Mouse (Mus musculus) midbrain, embryonic 10.5 days (tissue): Measurements from ENCODE around the gene Pabpn1. TPM values are rescaled to one million over a fixed set of nuclear protein-coding genes. Genes with fewer than 3 reads are reported as not detected.

ENCODE experiments used
- DNase-seq: peaks from one replicate; pipeline ENCODE4 v3.0.0-alpha.2; 2017; ENCODE audit warnings: low spot score
- H3K27ac ChIP-seq: fragments of 300-500 bp; sonication (generic); replicated peaks from 2 replicates; pipeline ENCODE4 v1.5.1; 2016; ENCODE audit warnings: mild to moderate bottlenecking
- H3K27me3 ChIP-seq: fragments of 300-500 bp; sonication (generic); 2 replicates; pipeline ENCODE4 v1.6.1; 2016; ENCODE audit warnings: low read depth, mild to moderate bottlenecking; ENCODE audit not compliant: poor library complexity, severe bottlenecking
- H3K36me3 ChIP-seq: fragments of 300-500 bp; sonication (generic); 2 replicates; pipeline ENCODE4 v1.6.1; 2016; ENCODE audit warnings: mild to moderate bottlenecking, moderate library complexity
- H3K4me1 ChIP-seq: fragments of 300-500 bp; sonication (generic); 2 replicates; pipeline ENCODE4 v1.6.1; 2016
- H3K4me3 ChIP-seq: fragments of 300-500 bp; sonication (generic); 2 replicates; pipeline ENCODE4 v1.5.1; 2016; ENCODE audit warnings: mild to moderate bottlenecking, moderate library complexity
- H3K9me3 ChIP-seq: fragments of 300-500 bp; sonication (generic); replicated peaks from 2 replicates; pipeline ENCODE4 v1.6.1; 2016; ENCODE audit warnings: mild to moderate bottlenecking
- WGBS: fragments of 180-500 bp; shearing (Covaris S2); methylation state at CpG from one replicate; pipeline ENCODE4 v1.1.7; 2016; 5-methylcytosine and 5-hydroxymethylcytosine counted together
- polyA plus RNA-seq: library from polyadenylated mRNA; unstranded; fragments of >200 nt; fragmentation: Nextera tagmentation; extraction: Ambion mirVana; gene quantifications from 2 replicates; pipeline ENCODE4 v1.2.1, GENCODE M21; 2016

Pabpn1 gene
- 165 and 175 TPM in 2 replicates for polyA plus RNA-seq

- 91% methylated on average over 3 of the region's 3 CpGs for whole genome bisulfite sequencing
- H3K4me1 ChIP-seq, result peaks cover 19% of the 10 kb centered on the region
- peaks cover 22% of the 10 kb centered on the region for H3K36me3 ChIP-seq
- no peak for DNase-seq
- H3K27me3 ChIP-seq, result no peaks in the 10 kb centered on the region
- peak within 1 kb of the TSS; percentile 98 for H3K4me3 ChIP-seq
- peak within 1 kb of the TSS; percentile 100 for H3K27ac ChIP-seq
- H3K9me3 ChIP-seq, result no peaks in the 10 kb centered on the region
These were observed at the start of gene Pabpn1 for GRCm38 (mm10) chr14:54892200-54892599. TSS of gene Pabpn1 (plus strand) at chr14:54892500.

GRCm38 (mm10) chr14:54843461-54843860 is 48.8 kb upstream of the Pabpn1 start:
- Histone ChIP-seq H3K27me3 (no peaks in the 10 kb centered on the region), H3K27ac (no peak overlapping the region), H3K36me3 (no peaks in the 10 kb centered on the region), H3K9me3 (no peaks in the 10 kb centered on the region), H3K4me1 (peaks cover 2% of the 10 kb centered on the region; the same call in 1 of the 2 replicates), H3K4me3 (no peak overlapping the region)
- DNase-seq, result no peak
- 10% methylated on average over 4 of the region's 4 CpGs for WGBS

- no peaks in the 10 kb centered on the region for H3K9me3 ChIP-seq
- H3K36me3 ChIP-seq, result peaks cover 44% of the 10 kb centered on the region
- 94% methylated on average over 3 of the region's 3 CpGs for WGBS
- no peaks in the 10 kb centered on the region for H3K27me3 ChIP-seq
- no peak overlapping the region for H3K27ac ChIP-seq
- DNase-seq, result no peak
- H3K4me3 ChIP-seq, result no peak overlapping the region
- H3K4me1 ChIP-seq, result 0 out of 2 replicates have a peak, but pooled peaks cover 4% of the 10 kb centered on the region
These were observed 36.6 kb upstream of the Pabpn1 start for GRCm38 (mm10) chr14:54855726-54856125.

- H3K27me3 ChIP-seq, result no peaks in the 10 kb centered on the region
- H3K4me1 ChIP-seq, result 0 out of 2 replicates have a peak, but pooled peaks cover 4% of the 10 kb centered on the region
- no peak overlapping the region for H3K27ac ChIP-seq
- H3K9me3 ChIP-seq, result no peaks in the 10 kb centered on the region
- 89% methylated on average over 7 of the region's 7 CpGs for WGBS
- H3K4me3 ChIP-seq, result no peak overlapping the region
- DNase-seq, result no peak
- H3K36me3 ChIP-seq, result peaks cover 44% of the 10 kb centered on the region
These were observed 35.6 kb upstream of the Pabpn1 start for GRCm38 (mm10) chr14:54856703-54857102.

- DNase-seq, result no peak
- H3K27me3 ChIP-seq, result no peaks in the 10 kb centered on the region
- 89% methylated on average over 9 of the region's 9 CpGs for WGBS
- no peak overlapping the region for H3K4me3 ChIP-seq
- no peaks in the 10 kb centered on the region for H3K9me3 ChIP-seq
- peaks cover 12% of the 10 kb centered on the region for H3K4me1 ChIP-seq
- peaks cover 44% of the 10 kb centered on the region for H3K36me3 ChIP-seq
- no peak overlapping the region for H3K27ac ChIP-seq
These were observed 34.4 kb upstream of the Pabpn1 start for GRCm38 (mm10) chr14:54857891-54858290.

- WGBS, result 58% methylated on average over 2 of the region's 2 CpGs
- Histone ChIP-seq H3K27ac (no peak overlapping the region), H3K27me3 (no peaks in the 10 kb centered on the region), H3K36me3 (peaks cover 30% of the 10 kb centered on the region), H3K4me3 (no peak overlapping the region), H3K9me3 (no peaks in the 10 kb centered on the region), H3K4me1 (peaks cover 25% of the 10 kb centered on the region)
- DNase-seq, result peak; percentile 51
These were observed 31.8 kb upstream of the Pabpn1 start for GRCm38 (mm10) chr14:54860511-54860910.

- Histone ChIP-seq H3K36me3 (peaks cover under 1% of the 10 kb centered on the region; the same call in 1 of the 2 replicates), H3K27ac (peak overlapping the region; percentile 96), H3K27me3 (no peaks in the 10 kb centered on the region), H3K4me3 (peak overlapping the region; percentile 86), H3K9me3 (no peaks in the 10 kb centered on the region), H3K4me1 (peaks cover 21% of the 10 kb centered on the region)
- DNase-seq, result peak; percentile 96
- under 1% methylated on average over 55 of the region's 56 CpGs for WGBS
These were observed 28.6 kb upstream of the Pabpn1 start for GRCm38 (mm10) chr14:54863501-54864312.

- no peaks in the 10 kb centered on the region for H3K9me3 ChIP-seq
- WGBS, result 18% methylated on average over 21 of the region's 21 CpGs
- H3K27ac ChIP-seq, result peak overlapping the region; percentile 96
- peak overlapping the region; percentile 86 for H3K4me3 ChIP-seq
- no peaks in the 10 kb centered on the region for H3K27me3 ChIP-seq
- no peaks in the 10 kb centered on the region for H3K36me3 ChIP-seq
- DNase-seq, result no peak
- H3K4me1 ChIP-seq, result peaks cover 21% of the 10 kb centered on the region
These were observed 27.8 kb upstream of the Pabpn1 start for GRCm38 (mm10) chr14:54864313-54865036.

- Histone ChIP-seq H3K9me3 (no peaks in the 10 kb centered on the region), H3K4me3 (no peak overlapping the region), H3K27me3 (no peaks in the 10 kb centered on the region), H3K36me3 (no peaks in the 10 kb centered on the region), H3K4me1 (peaks cover 21% of the 10 kb centered on the region), H3K27ac (no peak overlapping the region)
- no peak for DNase-seq
- WGBS, result 86% methylated on average over 5 of the region's 5 CpGs
These were observed 26.7 kb upstream of the Pabpn1 start for GRCm38 (mm10) chr14:54865626-54866025.

GRCm38 (mm10) chr14:54866268-54866667 is 26.0 kb upstream of the Pabpn1 start:
- Histone ChIP-seq H3K4me3 (no peak overlapping the region), H3K4me1 (peaks cover 21% of the 10 kb centered on the region), H3K27me3 (no peaks in the 10 kb centered on the region), H3K36me3 (no peaks in the 10 kb centered on the region), H3K27ac (no peak overlapping the region), H3K9me3 (no peaks in the 10 kb centered on the region)
- DNase-seq, result no peak
- WGBS, result 76% methylated on average over 3 of the region's 3 CpGs

GRCm38 (mm10) chr14:54866936-54867335 is 25.4 kb upstream of the Pabpn1 start:
- Histone ChIP-seq H3K36me3 (no peaks in the 10 kb centered on the region), H3K4me1 (peaks cover 21% of the 10 kb centered on the region), H3K27ac (no peak overlapping the region), H3K4me3 (no peak overlapping the region), H3K27me3 (no peaks in the 10 kb centered on the region), H3K9me3 (no peaks in the 10 kb centered on the region)
- peak; percentile 26 for DNase-seq
- WGBS, result 55% methylated on average over 5 of the region's 5 CpGs

GRCm38 (mm10) chr14:54868026-54868425 is 24.3 kb upstream of the Pabpn1 start:
- no peak overlapping the region for H3K4me3 ChIP-seq
- peaks cover 11% of the 10 kb centered on the region for H3K4me1 ChIP-seq
- no peaks in the 10 kb centered on the region for H3K27me3 ChIP-seq
- no peaks in the 10 kb centered on the region for H3K36me3 ChIP-seq
- 86% methylated on average over 4 of the region's 4 CpGs for WGBS
- no peak overlapping the region for H3K27ac ChIP-seq
- H3K9me3 ChIP-seq, result no peaks in the 10 kb centered on the region
- no peak for DNase-seq

- 89% methylated on average over 5 of the region's 5 CpGs for WGBS
- Histone ChIP-seq H3K27me3 (peaks cover 8% of the 10 kb centered on the region; the same call in 1 of the 2 replicates), H3K9me3 (no peaks in the 10 kb centered on the region), H3K36me3 (no peaks in the 10 kb centered on the region), H3K4me1 (peaks cover 6% of the 10 kb centered on the region), H3K4me3 (no peak within 1 kb of the TSS), H3K27ac (no peak within 1 kb of the TSS)
- DNase-seq, result no peak
These were observed 21.4 kb upstream of the Pabpn1 start, which contains the start of gene Homez for GRCm38 (mm10) chr14:54870861-54871260. TSS of gene Homez (minus strand) at chr14:54870961.
